Mouse (Mus musculus): ENCODE measurements around the gene Bag2.
"Not testable (repeated sequence)": the region's sequence is repeated elsewhere in the genome, so short reads cannot be mapped to it uniquely, and the experiment has no call there.

The Bag2 gene

DNA sequence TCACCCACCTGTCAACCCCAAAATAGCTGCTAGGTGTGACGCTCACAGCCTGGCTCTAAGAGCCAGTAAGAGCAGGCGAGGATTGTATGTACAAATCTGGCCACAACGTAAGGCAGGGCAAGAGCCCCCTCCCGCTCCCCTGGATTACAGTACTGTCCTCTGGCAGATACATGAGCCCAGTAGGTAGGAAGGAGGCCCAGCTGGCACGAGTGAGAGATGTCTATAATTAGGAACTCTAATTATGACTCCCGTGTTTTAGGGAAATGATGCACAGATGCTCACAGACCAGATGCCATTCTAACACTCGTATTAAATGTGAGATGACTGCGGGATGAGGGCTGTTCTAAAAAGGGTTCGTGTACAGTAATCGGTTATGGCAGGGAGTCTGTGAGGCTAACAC is 6.3 kb downstream of the Bag2 start:
- in situ Hi-C loops (cut with MboI, MseI) = no loop called here

DNA sequence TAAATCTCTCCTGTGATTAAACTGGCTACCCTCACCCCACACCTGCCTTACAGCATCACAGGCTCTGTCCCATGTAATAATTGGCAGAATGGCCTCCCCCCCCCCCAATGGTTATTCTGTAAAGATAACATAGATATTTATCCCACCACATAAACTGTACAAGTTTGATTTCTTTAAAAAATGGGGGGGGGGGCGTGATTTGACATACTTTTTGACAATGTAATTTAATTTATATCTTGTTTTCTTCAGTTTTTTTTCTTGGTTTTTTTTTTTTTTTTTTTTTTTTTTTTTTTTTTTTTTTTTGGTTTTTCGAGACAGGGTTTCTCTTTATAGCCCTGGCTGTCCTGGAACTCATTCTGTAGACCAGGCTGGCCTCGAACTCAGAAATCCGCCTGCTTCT is 7.9 kb downstream of the Bag2 start:
- in situ Hi-C loops (cut with MboI, MseI) = not testable (repeated sequence)

DNA sequence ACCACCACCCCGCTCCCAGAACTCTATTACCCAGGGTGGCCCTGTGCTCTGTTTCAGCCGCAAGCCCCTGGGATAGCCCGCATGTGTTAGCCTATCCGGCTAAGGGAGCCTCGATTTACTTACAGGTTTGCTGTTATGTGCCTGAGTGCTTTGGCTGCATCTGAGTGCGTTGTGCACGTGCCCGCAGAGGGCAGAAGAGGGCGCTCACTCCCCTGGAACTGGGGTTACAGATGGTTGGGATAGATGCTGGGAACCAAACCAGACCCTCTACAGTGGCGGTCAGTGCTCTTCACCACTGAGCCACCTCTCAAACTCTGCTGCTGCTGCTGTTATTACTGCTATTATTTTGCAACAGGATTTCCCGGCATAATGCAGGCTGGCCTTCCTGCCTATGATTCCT is 8.5 kb downstream of the Bag2 start:
- in situ Hi-C loops (cut with MboI, MseI) = no loop called here

DNA sequence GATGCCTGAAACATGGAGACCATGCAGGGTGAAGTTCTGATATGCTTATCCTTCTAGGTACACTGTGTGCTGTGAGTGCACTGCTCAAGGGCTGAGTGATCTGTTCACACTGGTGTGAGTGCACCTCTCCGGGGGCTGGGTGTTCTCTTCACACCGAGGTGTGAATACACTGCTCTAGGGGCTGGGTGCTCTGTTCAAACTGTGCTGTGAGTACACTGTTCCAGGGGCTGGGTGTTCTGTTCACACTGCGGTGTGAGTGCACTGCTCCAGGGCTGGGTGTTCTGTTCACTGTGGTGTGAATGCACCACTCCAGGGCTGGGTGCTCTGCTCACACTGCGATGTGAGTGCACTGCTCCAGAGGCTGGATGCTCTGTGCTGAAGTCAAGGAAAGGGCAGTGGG is 11.7 kb downstream of the Bag2 start:
- in situ Hi-C loops (cut with MboI, MseI) = no loop called here

DNA sequence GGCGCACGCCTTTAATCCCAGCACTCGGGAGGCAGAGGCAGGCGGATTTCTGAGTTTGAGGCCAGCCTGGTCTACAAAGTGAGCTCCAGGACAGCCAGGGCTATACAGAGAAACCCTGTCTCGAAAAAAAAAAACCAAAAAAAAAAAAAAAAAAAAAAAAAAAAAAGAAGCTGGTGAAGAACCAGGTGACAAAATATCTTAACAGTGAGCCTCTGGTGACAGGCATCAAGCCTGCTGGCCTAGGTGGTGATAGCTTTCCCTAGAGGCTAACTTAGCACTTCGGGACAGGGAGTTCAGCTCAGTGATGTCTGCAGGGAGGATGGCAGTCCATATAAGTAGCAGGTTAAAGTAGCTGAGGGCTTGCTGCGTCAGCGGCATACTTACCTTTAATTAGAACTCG is 12.8 kb downstream of the Bag2 start:
- in situ Hi-C loops (cut with MboI, MseI) = not testable (repeated sequence)

DNA sequence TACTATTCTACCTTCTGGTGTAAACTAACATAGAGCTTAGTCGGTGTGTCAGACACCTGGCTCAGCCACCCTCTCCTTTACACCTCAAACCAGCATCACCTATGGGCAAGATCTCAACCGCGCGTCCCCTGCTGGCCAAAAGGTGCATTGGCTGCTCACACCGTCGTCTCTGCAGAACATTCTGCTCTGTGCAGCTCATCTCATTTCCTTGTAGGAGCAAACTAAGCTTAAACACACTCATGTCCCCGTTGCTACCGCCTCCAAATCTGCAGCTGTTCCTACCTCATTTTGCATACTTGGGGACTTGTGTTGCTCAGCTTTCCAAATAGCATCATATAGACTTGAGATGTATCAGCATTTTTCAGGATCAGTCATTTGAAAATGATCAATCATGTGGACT is 14.7 kb downstream of the Bag2 start:
- in situ Hi-C loops (cut with MboI, MseI) = no loop called here

DNA sequence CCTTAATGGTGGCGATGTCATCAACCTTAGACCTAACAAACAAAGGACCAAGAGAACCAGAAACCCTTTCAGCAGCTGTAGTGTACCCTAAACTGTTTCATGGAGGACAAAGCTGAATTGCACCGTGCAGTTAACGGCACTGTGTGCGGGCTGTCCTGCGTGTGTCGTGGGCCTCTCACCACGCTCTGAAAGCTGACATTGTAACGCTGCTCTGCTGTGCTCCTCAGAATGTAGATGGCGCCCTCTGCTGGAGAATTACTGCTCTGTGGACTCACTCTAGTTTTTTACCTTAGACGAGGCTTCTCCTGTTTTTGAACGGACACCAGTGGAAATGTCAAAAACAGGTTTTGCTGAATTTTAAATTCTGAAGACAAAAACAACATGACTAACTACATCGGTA is 18.3 kb downstream of the Bag2 start:
- in situ Hi-C loops (cut with MboI, MseI) = no loop called here

DNA sequence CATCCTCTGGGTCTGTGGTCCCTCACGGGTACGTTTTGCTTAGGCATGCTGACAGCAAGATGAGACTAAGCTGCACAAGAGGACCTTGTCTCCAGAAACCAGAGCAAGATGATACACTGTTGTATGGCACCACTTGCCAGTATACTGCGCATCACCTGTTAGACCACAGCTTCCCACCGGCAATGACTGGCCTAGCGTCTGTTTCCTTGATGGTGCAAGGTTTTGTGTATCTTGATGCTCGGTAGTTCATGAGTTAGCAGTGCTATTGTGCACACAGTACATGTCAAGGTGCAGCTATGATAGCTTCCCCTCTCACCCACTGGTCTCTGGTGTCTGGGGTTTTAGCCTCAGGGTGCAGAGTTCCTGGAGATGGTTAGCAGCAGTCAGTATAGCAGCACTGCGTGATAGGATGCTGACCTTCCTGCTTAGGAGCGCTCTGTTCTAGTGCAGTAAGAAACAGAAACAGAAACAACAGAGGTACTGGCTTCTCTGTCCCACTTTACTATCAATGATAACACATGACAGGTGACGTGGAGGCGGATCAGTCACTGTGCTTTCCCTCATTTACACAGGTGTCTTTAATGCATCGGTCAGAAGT is 18.8 kb downstream of the Bag2 start:
- in situ Hi-C loops (cut with MboI, MseI) = no loop called here

DNA sequence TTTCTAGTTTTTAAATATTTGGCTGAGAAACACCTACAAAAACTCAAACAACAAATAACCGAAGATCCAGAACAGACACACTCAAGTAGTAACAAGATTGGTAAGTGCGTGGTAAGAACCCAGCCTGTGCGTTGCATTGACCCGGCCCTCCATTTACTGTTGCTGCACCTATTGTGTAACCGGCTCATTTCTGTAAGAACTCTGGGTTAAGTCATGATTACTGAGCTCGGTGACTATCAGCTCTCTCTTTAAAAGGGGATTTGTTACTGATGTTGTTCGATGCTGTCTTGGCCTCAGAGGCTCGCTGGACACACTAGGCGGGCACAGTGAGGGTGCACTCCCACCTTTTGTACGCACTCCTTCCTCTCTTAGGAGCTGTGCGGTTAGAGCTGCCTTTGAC is 19.3 kb downstream of the Bag2 start:
- in situ Hi-C loops (cut with MboI, MseI) = no loop called here

DNA sequence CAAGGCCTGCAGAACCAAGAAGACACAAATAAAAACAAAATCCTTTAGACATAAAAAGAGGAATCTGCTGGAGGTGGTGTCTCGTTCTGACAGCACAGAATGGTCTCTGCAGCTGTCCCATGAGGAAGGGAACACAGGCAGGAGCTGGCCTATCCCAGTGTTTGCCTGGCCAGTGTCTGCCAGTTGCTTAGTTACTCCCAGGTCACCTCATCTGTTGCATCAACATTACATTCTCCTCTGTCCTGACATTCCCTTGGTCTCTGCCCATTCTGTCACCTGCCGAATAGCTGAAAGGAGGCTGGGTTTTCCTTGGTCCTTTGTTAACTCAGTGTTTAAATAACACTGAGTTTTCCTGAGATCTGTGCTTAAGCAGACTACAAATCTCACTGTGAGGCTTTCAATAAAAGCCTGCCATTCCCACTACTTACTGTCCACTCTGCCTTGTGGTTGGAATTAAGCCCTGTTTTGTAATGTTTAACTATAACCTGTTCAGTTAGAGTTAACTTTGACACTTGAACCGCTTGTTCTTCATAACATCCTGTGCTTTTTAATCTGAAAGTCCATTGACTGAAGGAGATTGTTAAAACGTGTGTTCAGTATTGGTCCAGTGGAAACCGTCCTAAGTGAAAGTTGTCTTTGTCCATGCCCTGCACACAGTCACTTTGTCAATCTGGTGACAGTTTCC is 23.5 kb downstream of the Bag2 start:
- in situ Hi-C loops (cut with MboI, MseI) = loop anchor here (5.0 kb wide), 1 partner anchor 52 kb away; no protein-coding TSS in a partner anchor

DNA sequence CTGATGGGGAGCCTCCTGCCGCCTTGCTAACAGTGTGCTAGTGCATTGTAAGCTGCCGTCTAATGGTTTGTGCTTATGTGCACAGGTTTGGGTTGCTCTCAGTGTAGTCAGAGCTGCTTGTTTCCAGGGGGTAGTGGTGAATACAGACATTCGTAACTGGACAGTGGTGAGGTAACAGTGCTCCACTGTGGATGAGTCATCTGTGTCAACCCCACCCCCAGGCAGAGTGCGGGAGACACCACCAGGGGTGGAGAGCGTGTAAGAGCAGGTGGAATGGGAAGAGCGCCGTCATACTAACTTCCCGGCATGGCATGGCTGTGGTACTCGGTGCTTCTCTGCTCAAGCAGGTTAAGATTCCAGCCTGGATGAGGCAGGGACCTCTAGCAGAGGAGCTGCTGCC is 24.6 kb downstream of the Bag2 start:
- in situ Hi-C loops (cut with MboI, MseI) = loop anchor here (5.0 kb wide), 1 partner anchor 51 kb away; no protein-coding TSS in a partner anchor

DNA sequence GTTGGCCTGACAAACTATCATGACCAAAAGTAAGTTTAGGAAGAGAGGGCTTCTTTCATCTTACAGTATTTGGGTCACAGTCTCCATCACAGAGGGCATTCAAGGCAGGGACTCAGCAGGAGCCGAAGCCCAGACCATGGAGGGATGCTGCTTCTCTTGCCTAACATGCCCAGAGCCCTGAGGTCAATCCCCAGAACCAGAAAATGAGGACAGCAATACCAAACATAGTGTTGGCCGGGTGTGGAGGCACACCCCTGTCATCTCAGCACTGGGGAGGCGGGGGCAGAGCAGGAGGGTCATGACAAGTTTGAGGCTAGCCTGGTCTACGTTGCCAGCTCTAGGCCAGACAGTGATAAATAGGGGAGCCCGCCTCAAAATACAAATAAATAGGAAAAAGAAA is 32.5 kb downstream of the Bag2 start:
- in situ Hi-C loops (cut with MboI, MseI) = no loop called here

DNA sequence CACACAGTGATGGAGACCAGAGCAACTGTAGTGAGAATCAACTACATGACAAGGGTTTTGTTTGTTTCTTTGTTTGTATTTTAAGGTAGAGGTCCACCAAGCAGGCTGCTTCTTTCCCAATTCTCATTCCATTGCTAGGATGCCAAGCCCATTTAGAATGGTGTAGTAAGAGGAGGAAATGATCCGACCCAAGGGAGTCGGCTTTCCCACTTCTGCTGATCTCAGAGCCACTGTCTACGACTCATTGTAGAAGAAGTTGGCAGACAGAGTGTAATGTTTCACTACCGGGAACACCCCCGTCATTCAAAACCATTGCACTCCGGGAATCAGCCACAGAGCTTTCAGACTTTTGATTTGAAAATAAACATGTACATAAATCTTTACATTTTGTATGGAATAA is 33.1 kb downstream of the Bag2 start:
- in situ Hi-C loops (cut with MboI, MseI) = no loop called here

DNA sequence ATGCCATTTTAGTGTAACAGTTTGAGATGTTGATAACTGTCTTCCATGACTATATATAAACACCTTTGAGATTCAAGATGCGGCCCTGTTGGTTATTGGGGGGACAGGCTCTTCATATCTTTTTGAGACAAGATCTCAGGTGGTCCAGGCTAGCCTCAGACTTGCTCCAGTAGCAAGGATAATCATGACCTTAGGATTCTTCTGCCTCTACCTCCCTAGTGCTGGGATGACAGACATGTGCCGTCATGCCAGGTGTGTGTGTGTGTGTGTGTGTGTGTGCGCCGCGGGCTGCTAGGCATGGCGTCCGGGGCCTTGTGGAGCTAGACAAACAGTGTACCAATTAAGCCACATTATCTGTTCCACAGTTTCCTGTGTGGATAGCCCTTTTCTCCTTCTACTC is 36.6 kb downstream of the Bag2 start:
- in situ Hi-C loops (cut with MboI, MseI) = no loop called here

DNA sequence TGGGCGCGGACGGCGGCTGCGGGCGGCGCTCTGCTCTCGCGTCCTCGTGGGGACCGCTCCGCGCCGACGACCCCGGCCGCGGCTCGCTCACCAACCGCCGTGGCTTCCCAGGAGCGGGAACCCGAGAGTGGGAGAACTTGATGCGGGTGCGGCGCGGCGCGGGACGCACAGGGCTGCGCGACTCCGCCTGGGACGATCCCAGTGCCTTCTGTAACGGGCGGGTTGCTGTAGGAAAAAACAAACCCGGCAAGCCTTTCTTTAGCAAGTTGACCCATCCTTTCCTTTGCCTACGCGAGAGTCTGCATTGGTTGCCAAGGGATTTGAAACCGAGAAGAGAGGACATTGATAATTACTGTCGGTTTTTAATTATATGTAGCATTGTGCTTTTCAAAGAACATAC is 37.4 kb downstream of the Bag2 start:
- in situ Hi-C loops (cut with MboI, MseI) = no loop called here

DNA sequence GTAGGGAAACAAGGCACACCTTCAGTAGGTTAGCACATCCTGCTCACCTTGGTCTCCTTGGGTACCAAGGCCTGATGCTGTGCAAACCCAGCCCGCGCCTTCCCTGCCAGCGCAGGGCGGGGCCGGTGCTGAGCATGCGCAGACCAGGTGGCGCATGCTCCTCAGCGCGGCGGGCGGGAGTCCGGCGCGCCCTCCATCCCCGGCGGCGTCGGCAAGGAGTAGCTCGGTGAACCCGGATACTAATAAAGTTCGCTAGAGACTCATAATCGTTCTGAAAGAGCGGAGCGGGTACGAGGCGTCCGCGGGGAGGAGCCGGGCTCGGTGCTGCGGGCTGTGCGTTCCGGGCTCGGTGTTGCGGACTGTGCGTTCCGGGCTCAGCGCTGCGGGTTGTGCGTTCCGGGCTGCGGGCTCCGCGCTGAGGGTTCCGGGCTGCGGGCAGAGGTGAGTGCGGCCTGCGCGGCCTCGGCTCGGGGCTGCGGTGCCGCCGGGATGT is 37.8 kb downstream of the Bag2 start, which contains the start of gene Rab23:
Gene Rab23 (plus strand): TSS at position 155 of the 493 bp plus-strand sequence.
- in situ Hi-C loops (cut with MboI, MseI) = no loop called here

DNA sequence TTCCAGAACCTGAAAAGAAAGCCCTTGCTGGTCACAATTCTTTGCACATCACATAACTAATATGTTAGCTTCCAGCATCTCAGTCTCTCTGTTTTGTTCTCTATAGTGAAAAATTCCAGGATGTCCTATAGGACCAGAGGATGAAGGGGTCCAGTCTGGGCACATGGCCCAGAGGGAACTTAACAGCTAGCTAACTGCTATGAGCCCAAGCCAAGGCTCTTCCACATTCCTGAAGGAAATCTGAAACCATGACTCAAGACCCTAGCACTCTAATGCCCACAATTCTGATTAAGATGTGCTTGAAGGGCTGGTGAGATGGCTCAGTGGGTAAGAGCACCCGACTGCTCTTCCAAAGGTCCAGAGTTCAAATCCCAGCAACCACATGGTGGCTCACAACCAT is 40.0 kb downstream of the Bag2 start:
- in situ Hi-C loops (cut with MboI, MseI) = no loop called here

DNA sequence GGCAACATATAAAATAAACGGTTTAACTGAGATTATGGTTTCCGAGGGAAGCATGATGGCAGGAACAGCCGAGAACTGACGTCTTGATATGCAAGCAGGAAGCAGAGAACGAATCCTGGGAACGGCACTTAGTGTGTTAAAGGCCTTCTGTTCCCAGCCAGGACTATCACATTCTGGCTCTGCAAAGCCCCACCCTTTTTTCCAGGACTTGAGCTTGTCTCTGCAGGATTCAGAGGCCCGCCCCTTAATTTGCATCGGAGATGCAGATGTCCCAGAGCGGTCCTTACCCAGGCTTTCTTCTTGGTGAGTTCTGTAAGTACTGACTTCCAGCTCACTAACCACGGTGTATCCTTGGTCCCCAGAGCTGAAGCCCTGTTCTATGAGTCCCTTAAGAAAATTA is 42.8 kb downstream of the Bag2 start:
- in situ Hi-C loops (cut with MboI, MseI) = no loop called here

DNA sequence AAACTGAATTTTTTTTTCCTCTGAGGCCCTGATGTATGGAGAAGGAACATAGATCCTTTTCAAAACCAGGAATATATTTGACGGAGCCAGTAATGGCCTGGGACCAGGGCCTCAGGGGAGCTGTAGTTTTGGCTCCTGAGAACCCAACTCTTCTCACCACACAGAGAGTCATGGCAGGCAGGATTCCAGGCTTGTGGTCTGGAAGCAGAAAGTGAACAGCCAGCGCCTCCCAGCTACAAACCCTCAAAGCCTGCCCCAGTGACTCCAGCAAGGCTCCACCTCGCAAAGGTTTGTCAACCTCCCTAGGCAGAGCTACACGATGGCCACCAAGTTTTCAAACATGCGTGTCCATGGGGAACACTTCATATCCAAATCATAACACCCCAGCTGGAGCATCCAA is 45.6 kb downstream of the Bag2 start:
- in situ Hi-C loops (cut with MboI, MseI) = no loop called here

DNA sequence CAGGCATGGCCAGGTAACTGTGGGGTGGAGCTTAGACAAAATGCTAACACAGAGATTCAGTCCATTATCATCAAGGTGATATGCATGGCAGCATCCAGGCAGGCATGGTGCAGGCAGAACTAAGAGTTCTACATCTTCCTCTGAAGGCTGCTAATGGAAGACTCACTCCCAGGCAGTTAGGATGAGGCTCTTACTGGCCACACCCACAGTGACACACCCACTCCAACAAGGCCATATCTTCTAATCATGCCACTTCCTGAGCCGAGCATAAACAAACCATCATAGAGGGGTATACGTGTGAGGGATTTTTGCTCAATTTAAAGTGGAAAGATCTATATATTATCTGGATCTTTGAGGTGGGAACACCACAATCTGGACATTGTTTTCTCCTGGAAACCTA is 48.0 kb downstream of the Bag2 start:
- in situ Hi-C loops (cut with MboI, MseI) = no loop called here

DNA sequence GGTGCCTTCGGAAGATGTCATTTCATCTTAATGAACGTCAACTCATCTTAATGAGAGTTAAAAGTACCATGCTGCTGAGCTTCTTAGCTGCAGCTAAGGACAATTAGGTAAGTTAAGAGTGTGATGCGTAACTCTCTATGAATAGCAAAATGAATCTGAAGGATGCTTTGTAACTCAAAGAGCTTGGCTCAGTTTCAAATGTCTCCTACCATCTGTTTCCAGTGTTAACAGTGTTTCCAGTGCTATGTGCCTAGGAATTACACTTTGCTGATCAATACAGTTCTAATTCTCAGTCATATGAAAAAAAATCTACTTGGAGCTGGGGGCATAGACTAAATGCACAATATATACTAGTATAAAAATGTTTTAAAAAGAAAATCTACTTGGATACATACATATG is 56.4 kb downstream of the Bag2 start:
- in situ Hi-C loops (cut with MboI, MseI) = no loop called here

DNA sequence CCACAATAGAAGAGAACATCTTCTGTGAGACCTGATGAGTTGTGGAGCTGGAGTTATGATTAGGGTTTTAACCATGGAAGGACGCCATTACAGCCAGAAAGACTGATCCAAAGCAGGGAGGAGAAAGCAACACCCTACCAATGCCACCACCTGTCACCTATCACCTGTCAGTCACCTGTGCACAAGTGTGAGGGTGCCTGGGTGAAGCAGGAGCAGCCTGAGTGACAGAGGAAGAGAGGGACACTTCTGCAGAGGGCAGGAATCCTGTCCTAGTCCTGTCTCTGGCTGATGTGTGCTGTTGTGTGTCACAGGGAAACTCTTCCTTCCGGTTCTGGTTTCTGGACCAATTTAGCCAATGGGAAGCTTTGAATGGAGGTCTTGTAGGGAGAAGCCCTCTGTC is 61.6 kb downstream of the Bag2 start:
- in situ Hi-C loops (cut with MboI, MseI) = no loop called here

Measured in T-helper 17 cell (primary cell).